Mouse (Mus musculus) embryonic facial prominence, embryonic 10.5 days (tissue): ENCODE results near the gene Eif4a2. TPM values are rescaled to one million over a fixed set of nuclear protein-coding genes. Genes with fewer than 3 reads are reported as not detected.
A peak's percentile ranks its signal among the peaks of the same experiment; 100 is the strongest.

Experiments used
- DNase-seq: peaks from one replicate; pipeline ENCODE4 v3.0.0-alpha.2; 2017; ENCODE audit warnings: low spot score
- H3K27ac ChIP-seq: fragments of 300-500 bp; sonication (generic); replicated peaks from 2 replicates; pipeline ENCODE4 v1.5.1; 2016; ENCODE audit warnings: mild to moderate bottlenecking
- H3K27me3 ChIP-seq: fragments of 300-500 bp; sonication (generic); replicated peaks from 2 replicates; pipeline ENCODE4 v1.6.1; 2016; ENCODE audit warnings: low read depth, mild to moderate bottlenecking; ENCODE audit not compliant: poor library complexity, severe bottlenecking
- H3K36me3 ChIP-seq: fragments of 300-500 bp; sonication (generic); replicated peaks from 2 replicates; pipeline ENCODE4 v1.6.1; 2016; ENCODE audit warnings: mild to moderate bottlenecking, moderate library complexity
- H3K4me1 ChIP-seq: fragments of 300-500 bp; sonication (generic); 2 replicates; pipeline ENCODE4 v1.6.1; 2016
- H3K4me3 ChIP-seq: fragments of 300-500 bp; sonication (generic); 2 replicates; pipeline ENCODE4 v1.5.1; 2016; ENCODE audit warnings: mild to moderate bottlenecking, moderate library complexity
- H3K9me3 ChIP-seq: fragments of 300-500 bp; sonication (generic); 2 replicates; pipeline ENCODE4 v1.6.1; 2016; ENCODE audit warnings: mild to moderate bottlenecking
- WGBS: fragments of 180-500 bp; shearing (Covaris S2); methylation state at CpG from one replicate; pipeline ENCODE4 v1.1.7; 2016; 5-methylcytosine and 5-hydroxymethylcytosine counted together
- polyA plus RNA-seq: library from polyadenylated mRNA; unstranded; fragments of >200 nt; fragmentation: Nextera tagmentation; extraction: Ambion mirVana; gene quantifications from 2 replicates; pipeline ENCODE4 v1.2.1, GENCODE M21; 2016

Gene Eif4a2
- polyA plus RNA-seq, 1 experiment from 2014 or later: 177 TPM

DNA sequence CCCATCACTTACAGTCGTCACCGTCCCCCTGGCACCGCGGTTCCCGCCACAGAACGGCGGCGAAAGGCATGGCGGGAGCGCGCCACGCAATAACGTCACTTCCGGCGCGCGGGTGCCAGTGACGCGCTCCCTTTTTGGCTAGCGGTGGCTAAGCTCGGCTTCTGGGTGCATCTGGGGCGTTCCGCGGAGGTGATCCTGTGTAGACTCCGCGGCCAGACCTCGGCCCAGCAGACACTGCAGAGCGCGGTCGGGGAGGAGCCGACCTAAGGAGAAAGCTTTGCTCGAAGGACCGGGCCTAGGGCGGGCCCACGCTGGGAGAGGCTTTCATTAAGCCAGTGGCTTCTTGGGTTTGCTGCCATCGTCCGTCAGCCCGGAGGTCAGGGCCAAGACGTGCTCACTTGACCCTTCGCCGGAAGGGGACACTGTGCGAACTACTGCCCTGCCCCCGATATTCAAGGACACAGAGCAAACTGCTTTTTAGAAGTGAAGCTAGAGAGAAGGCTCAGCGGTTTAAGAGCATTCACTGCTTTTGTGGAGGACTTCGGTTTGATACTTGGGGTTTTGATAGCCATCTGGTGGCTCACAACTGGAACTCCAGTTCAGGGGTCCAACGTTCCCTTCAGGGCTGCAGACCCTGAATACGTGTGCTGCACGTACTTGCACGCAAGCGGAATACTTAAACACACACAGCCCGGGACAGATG lies 20.6 kb downstream of the Eif4a2 start, which contains the start of gene Rfc4:
Gene Rfc4, minus strand, starts transcription at position 65 of the 703 bp plus-strand sequence.
- Histone ChIP-seq H3K4me1 (peaks cover 19% of the 10 kb centered on the region), H3K9me3 (no peaks in the 10 kb centered on the region), H3K27ac (peak within 1 kb of the TSS; percentile 97), H3K36me3 (peaks cover 23% of the 10 kb centered on the region), H3K4me3 (peak within 1 kb of the TSS; percentile 83), H3K27me3 (no peaks in the 10 kb centered on the region)
- peak; percentile 93 for DNase-seq
- under 1% methylated on average over 51 of the region's 51 CpGs for WGBS

DNA sequence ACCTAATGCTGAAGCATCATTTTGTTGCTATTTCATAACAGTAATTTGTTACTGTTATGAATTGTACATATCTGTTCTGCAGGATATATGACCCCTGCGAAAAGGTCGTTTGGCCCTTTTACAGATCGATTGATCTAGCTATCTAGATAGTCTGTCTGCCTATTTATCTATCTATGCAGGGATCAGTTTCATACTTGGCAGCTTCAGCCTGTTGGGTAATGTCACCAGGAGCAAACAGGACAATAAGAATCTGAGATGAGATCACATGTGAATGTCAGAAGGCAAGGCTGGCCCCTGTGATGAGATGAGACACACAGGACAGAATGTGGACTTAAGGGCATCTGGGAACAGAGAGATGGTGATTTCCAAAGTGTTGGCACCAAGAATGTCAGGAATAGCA lies 23.1 kb downstream of the Eif4a2 start:
- WGBS: 87% methylated on average over 3 of the region's 3 CpGs
- H3K4me3 ChIP-seq: no peak overlapping the region
- no peaks in the 10 kb centered on the region for H3K9me3 ChIP-seq
- H3K27me3 ChIP-seq: no peaks in the 10 kb centered on the region
- DNase-seq: no peak
- peaks cover 19% of the 10 kb centered on the region for H3K4me1 ChIP-seq
- H3K27ac ChIP-seq: no peak overlapping the region
- H3K36me3 ChIP-seq: peaks cover 2% of the 10 kb centered on the region; the same call in 1 of the 2 replicates

DNA sequence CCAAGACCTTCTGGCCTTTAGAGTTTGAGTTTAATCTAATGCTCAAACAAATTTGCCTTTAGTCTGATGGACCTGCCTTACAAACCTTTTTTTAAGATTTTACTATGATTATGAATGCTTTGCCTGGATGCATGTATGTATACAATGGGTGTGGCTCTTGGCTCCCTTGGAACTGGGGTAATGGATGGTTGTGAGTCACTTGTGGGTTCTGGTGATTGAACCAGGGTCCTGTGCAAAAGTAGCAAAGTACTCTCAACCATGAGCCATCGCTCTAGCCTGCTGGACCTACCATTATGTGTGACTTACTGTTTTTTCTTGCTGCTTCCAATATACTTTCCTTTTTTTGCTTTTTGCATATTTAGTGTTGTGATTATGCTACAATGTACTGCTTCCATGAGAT lies 25.1 kb downstream of the Eif4a2 start:
- 92% methylated on average over 1 of the region's 1 CpGs for WGBS
- H3K4me3 ChIP-seq: no peak overlapping the region
- DNase-seq: no peak
- H3K27ac ChIP-seq: no peak overlapping the region
- H3K36me3 ChIP-seq: no peaks in the 10 kb centered on the region
- H3K27me3 ChIP-seq: no peaks in the 10 kb centered on the region
- peaks cover 12% of the 10 kb centered on the region for H3K4me1 ChIP-seq
- no peaks in the 10 kb centered on the region for H3K9me3 ChIP-seq

DNA sequence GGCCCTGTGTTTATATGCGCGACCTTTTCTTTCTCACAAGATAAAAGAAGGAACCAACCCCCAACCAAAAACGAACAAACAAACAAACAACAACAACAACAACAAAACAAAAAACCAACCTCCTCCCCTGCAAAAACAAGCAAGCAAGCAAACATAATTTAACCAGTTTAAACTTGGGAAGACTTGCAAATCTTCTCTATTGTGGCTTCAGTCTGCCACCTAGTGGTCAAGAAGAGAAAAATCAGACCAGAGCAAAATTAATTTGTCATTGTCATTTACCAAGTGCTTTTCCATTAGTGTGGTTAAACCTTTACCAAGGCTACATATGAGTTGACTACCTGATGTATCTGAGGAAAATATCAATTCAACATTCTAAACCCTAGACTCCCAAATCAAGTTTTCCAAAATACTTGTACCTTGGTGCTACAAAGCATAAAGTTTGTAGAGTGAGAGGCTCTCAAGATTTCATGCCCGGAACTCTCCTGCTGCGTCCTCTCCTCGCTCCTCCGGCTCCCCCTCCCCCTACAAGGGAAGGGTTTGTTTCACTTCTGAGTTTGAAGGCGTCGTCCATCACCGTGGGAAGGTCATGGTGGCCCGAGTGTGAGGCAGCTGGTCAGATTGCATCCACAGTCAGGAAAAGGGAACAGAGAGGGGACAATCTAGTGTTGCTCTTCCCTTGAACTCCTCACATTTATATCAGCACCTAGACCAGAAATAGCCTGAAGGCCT lies 28.3 kb downstream of the Eif4a2 start:
- Histone ChIP-seq H3K9me3 (no peaks in the 10 kb centered on the region), H3K36me3 (no peaks in the 10 kb centered on the region), H3K4me1 (no peaks in the 10 kb centered on the region), H3K27ac (no peak overlapping the region), H3K27me3 (no peaks in the 10 kb centered on the region), H3K4me3 (no peak overlapping the region)
- WGBS: 21% methylated on average over 11 of the region's 11 CpGs
- DNase-seq: no peak

- 64% methylated on average over 4 of the region's 4 CpGs for WGBS
- H3K36me3 ChIP-seq: no peaks in the 10 kb centered on the region
- H3K4me1 ChIP-seq: no peaks in the 10 kb centered on the region
- DNase-seq: no peak
- no peak overlapping the region for H3K4me3 ChIP-seq
- H3K27ac ChIP-seq: no peak overlapping the region
- no peaks in the 10 kb centered on the region for H3K9me3 ChIP-seq
- H3K27me3 ChIP-seq: no peaks in the 10 kb centered on the region
Observed at GRCm38 (mm10) chr16:23136406-23136970, 29.2 kb downstream of the Eif4a2 start.

GRCm38 (mm10) chr16:23140911-23141310 lies 33.7 kb downstream of the Eif4a2 start:
- H3K4me1 ChIP-seq: no peaks in the 10 kb centered on the region
- H3K36me3 ChIP-seq: no peaks in the 10 kb centered on the region
- H3K27me3 ChIP-seq: no peaks in the 10 kb centered on the region
- no peak for DNase-seq
- H3K9me3 ChIP-seq: no peaks in the 10 kb centered on the region
- H3K27ac ChIP-seq: no peak overlapping the region
- H3K4me3 ChIP-seq: no peak overlapping the region
- WGBS: 94% methylated on average over 3 of the region's 3 CpGs

- no peak overlapping the region for H3K27ac ChIP-seq
- no peaks in the 10 kb centered on the region for H3K27me3 ChIP-seq
- H3K36me3 ChIP-seq: no peaks in the 10 kb centered on the region
- H3K4me3 ChIP-seq: no peak overlapping the region
- WGBS: 87% methylated on average over 7 of the region's 7 CpGs
- 0 out of 2 replicates have a peak, but pooled peaks cover 7% of the 10 kb centered on the region for H3K4me1 ChIP-seq
- DNase-seq: no peak
- no peaks in the 10 kb centered on the region for H3K9me3 ChIP-seq
Observed at GRCm38 (mm10) chr16:23144326-23144725, 37.1 kb downstream of the Eif4a2 start.

- Histone ChIP-seq H3K27ac (no peak overlapping the region), H3K4me3 (no peak overlapping the region), H3K4me1 (0 out of 2 replicates have a peak, but pooled peaks cover 12% of the 10 kb centered on the region), H3K9me3 (no peaks in the 10 kb centered on the region), H3K36me3 (no peaks in the 10 kb centered on the region), H3K27me3 (no peaks in the 10 kb centered on the region)
- 84% methylated on average over 5 of the region's 5 CpGs for WGBS
- no peak for DNase-seq
Observed at GRCm38 (mm10) chr16:23145211-23145610, 38.0 kb downstream of the Eif4a2 start.

DNA sequence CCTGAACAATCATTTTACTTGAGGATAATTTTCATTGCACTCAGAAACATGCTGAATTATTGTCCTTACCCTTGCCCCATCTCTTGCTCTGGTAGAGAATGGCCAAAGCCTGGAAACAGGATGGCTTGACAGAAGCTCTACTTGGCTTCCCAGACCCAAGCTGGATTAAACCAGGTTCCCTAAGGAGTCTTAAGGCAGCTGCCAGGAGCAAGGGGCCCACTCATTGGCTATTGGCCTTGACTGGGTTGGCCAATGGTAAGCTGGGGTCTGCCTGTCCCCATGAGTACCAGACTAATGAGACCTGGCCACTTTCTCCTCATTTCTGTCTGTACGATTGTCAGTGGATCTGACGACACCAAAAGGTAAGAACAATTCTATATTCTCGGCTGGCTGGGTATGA lies 39.0 kb downstream of the Eif4a2 start, which contains the start of gene Adipoq:
Gene Adipoq, plus strand, starts transcription at position 257 of the 400 bp plus-strand sequence.
- no peak for DNase-seq
- Histone ChIP-seq H3K4me3 (no peak within 1 kb of the TSS), H3K27ac (no peak within 1 kb of the TSS), H3K27me3 (no peaks in the 10 kb centered on the region), H3K9me3 (no peaks in the 10 kb centered on the region), H3K36me3 (no peaks in the 10 kb centered on the region), H3K4me1 (0 out of 2 replicates have a peak, but pooled peaks cover 12% of the 10 kb centered on the region)
- WGBS: 91% methylated on average over 3 of the region's 3 CpGs

- Histone ChIP-seq H3K4me3 (no peak overlapping the region), H3K4me1 (0 out of 2 replicates have a peak, but pooled peaks cover 12% of the 10 kb centered on the region), H3K27me3 (no peaks in the 10 kb centered on the region), H3K27ac (no peak overlapping the region), H3K9me3 (no peaks in the 10 kb centered on the region), H3K36me3 (no peaks in the 10 kb centered on the region)
- no peak for DNase-seq
- 44% methylated on average over 2 of the region's 2 CpGs for WGBS
Observed at GRCm38 (mm10) chr16:23148936-23149335, 41.7 kb downstream of the Eif4a2 start.

- no peaks in the 10 kb centered on the region for H3K9me3 ChIP-seq
- no peaks in the 10 kb centered on the region for H3K36me3 ChIP-seq
- DNase-seq: no peak
- H3K4me1 ChIP-seq: 0 out of 2 replicates have a peak, but pooled peaks cover 12% of the 10 kb centered on the region
- WGBS: 86% methylated on average over 8 of the region's 8 CpGs
- H3K27ac ChIP-seq: no peak overlapping the region
- H3K4me3 ChIP-seq: no peak overlapping the region
- no peaks in the 10 kb centered on the region for H3K27me3 ChIP-seq
Observed at GRCm38 (mm10) chr16:23149396-23149795, 42.2 kb downstream of the Eif4a2 start.

- Histone ChIP-seq H3K9me3 (no peaks in the 10 kb centered on the region), H3K27ac (no peak overlapping the region), H3K36me3 (no peaks in the 10 kb centered on the region), H3K4me3 (no peak overlapping the region), H3K4me1 (0 out of 2 replicates have a peak, but pooled peaks cover 12% of the 10 kb centered on the region), H3K27me3 (no peaks in the 10 kb centered on the region)
- no peak for DNase-seq
- 31% methylated on average over 2 of the region's 2 CpGs for WGBS
Observed at GRCm38 (mm10) chr16:23151423-23151822, 44.2 kb downstream of the Eif4a2 start.
